16 mouse cellular contexts compared by ENCODE assay signal in genomic region chr10:71663545-71663944, GRCm38 (mm10).
"Had no signal": no experiment of that assay in that cellular context is flagged by ENCODE, and none has a peak within 500 bp of the region (broad histone marks: within the 10 kb centered on the region; RNA-seq: fewer than 3 reads in every experiment).

No protein-coding gene starts in this region.

- H3K4me2 ChIP-seq: liver, embryonic 13.5 days; liver, embryonic 15.5 days; lung, embryonic 15.5 days; midbrain, embryonic 12.5 days; midbrain, embryonic 15.5 days; neural tube, embryonic 12.5 days had no signal

- H3K27ac ChIP-seq: liver, embryonic 13.5 days; liver, embryonic 15.5 days; lung, embryonic 15.5 days; midbrain, embryonic 10.5 days; midbrain, embryonic 12.5 days; midbrain, embryonic 15.5 days; neural tube, embryonic 12.5 days had no signal

- H3K4me3 ChIP-seq: liver, embryonic 13.5 days; liver, embryonic 15.5 days; lung, embryonic 15.5 days; midbrain, embryonic 10.5 days; midbrain, embryonic 12.5 days; midbrain, embryonic 15.5 days; neural tube, embryonic 12.5 days had no signal

- H3K27me3 ChIP-seq: liver, embryonic 13.5 days; liver, embryonic 15.5 days; lung, embryonic 15.5 days; midbrain, embryonic 12.5 days; midbrain, embryonic 15.5 days; neural tube, embryonic 12.5 days had no signal

- H3K9ac ChIP-seq: liver, embryonic 13.5 days; liver, embryonic 15.5 days; liver, postnatal 0 days; lung, embryonic 15.5 days; midbrain, embryonic 12.5 days; midbrain, embryonic 15.5 days; neural tube, embryonic 12.5 days had no signal

- H3K36me3 ChIP-seq: liver, embryonic 13.5 days; liver, embryonic 15.5 days; lung, embryonic 15.5 days; midbrain, embryonic 10.5 days; midbrain, embryonic 12.5 days; midbrain, embryonic 15.5 days; neural tube, embryonic 12.5 days had no signal

- H3K4me1 ChIP-seq: liver, embryonic 13.5 days; liver, embryonic 15.5 days; lung, embryonic 15.5 days; midbrain, embryonic 10.5 days; midbrain, embryonic 12.5 days; midbrain, embryonic 15.5 days; neural tube, embryonic 12.5 days had no signal

- H3K9me3 ChIP-seq: liver, embryonic 15.5 days; lung, embryonic 15.5 days; midbrain, embryonic 10.5 days; midbrain, embryonic 12.5 days; midbrain, embryonic 15.5 days; neural tube, embryonic 12.5 days had no signal

- ATAC-seq: liver, postnatal 0 days; lung, postnatal 0 days; midbrain, embryonic 15.5 days had no signal

- DNase-seq: liver, embryonic 13.5 days; liver, postnatal 0 days; lung, adult 2 months; lung, postnatal 14 days; lung, postnatal 4 days; spleen, adult 18-20 months; thymus, adult 2 months; thymus, postnatal 25 days; thymus, postnatal 4 days had no signal
